Mouse (Mus musculus): ENCODE measurements around the gene Ndufs5. TPM values are rescaled to one million over a fixed set of nuclear protein-coding genes. Genes with fewer than 3 reads are reported as not detected.

Gene Ndufs5
- 257 and 261 TPM in 2 replicates for polyA plus RNA-seq (2015; fragmentation: Nextera tagmentation; extraction: Ambion mirVana)

- Histone ChIP-seq H3K4me2 (ENCODE audit: low read depth, low read length) (peak within 1 kb of the TSS; percentile 56), H3K9ac (replicated peaks) (peak within 1 kb of the TSS; percentile 91), H3K4me1 (ENCODE audit: insufficient read depth) (no peaks in the 10 kb centered on the region), H3K27ac (ENCODE audit: low read depth) (peak within 1 kb of the TSS; percentile 74), H3K27me3 (ENCODE audit: insufficient read depth, low read length) (no peaks in the 10 kb centered on the region), H3K36me3 (replicated peaks; ENCODE audit: insufficient read depth, low read length) (no peaks in the 10 kb centered on the region; the same call in 1 of the 2 replicates), H3K4me3 (ENCODE audit: low read depth, low read length) (peak within 1 kb of the TSS; percentile 83), H3K9me3 (ENCODE audit: low read length) (no peaks in the 10 kb centered on the region)
- peak; percentile 98 for DNase-seq
- WGBS (ENCODE audit: insufficient replicate concordance): under 1% methylated on average over 40 of the region's 40 CpGs
- ATAC-seq: peak; percentile 100
- TF ChIP-seq CTCF (IDR thresholded peaks at IDR 0.05; ENCODE audit: low read depth): no peak
- no peak for TF ChIP-seq EP300 (IDR thresholded peaks at IDR 0.05; ENCODE audit: low read depth)
Measured at GRCm38 (mm10) chr4:123717574-123718433, at the start of gene Ndufs5. Gene Ndufs5 (minus strand): TSS chr4:123718202.

GRCm38 (mm10) chr4:123765071-123765470 lies 47.1 kb upstream of the Ndufs5 start:
- no peak overlapping the region for H3K4me3 ChIP-seq (ENCODE audit: low read depth, low read length)
- no peaks in the 10 kb centered on the region for H3K36me3 ChIP-seq (replicated peaks; ENCODE audit: insufficient read depth, low read length)
- no peak overlapping the region for H3K27ac ChIP-seq (ENCODE audit: low read depth)
- no peak overlapping the region for H3K4me2 ChIP-seq (ENCODE audit: low read depth, low read length)
- WGBS (ENCODE audit: insufficient replicate concordance): 63% methylated on average over 6 of the region's 6 CpGs
- no peak overlapping the region for H3K9ac ChIP-seq (replicated peaks)
- no peaks in the 10 kb centered on the region for H3K9me3 ChIP-seq (ENCODE audit: low read length)
- ATAC-seq (peak; percentile 88), DNase-seq (peak; percentile 19)
- TF ChIP-seq CTCF (IDR thresholded peaks at IDR 0.05; ENCODE audit: low read depth) (no peak), EP300 (IDR thresholded peaks at IDR 0.05; ENCODE audit: low read depth) (no peak)
- H3K4me1 ChIP-seq (ENCODE audit: insufficient read depth): no peaks in the 10 kb centered on the region
- H3K27me3 ChIP-seq (ENCODE audit: insufficient read depth, low read length): no peaks in the 10 kb centered on the region

GRCm38 (mm10) chr4:123758306-123758705 lies 40.3 kb upstream of the Ndufs5 start:
- 49% methylated on average over 4 of the region's 4 CpGs for WGBS (ENCODE audit: insufficient replicate concordance)
- DNase-seq: no peak
- H3K9me3 ChIP-seq (ENCODE audit: low read length): no peaks in the 10 kb centered on the region
- no peak overlapping the region for H3K27ac ChIP-seq (ENCODE audit: low read depth)
- H3K4me1 ChIP-seq (ENCODE audit: insufficient read depth): no peaks in the 10 kb centered on the region
- no peak overlapping the region for H3K4me2 ChIP-seq (ENCODE audit: low read depth, low read length)
- no peaks in the 10 kb centered on the region for H3K36me3 ChIP-seq (replicated peaks; ENCODE audit: insufficient read depth, low read length)
- H3K9ac ChIP-seq (replicated peaks): no peak overlapping the region
- TF ChIP-seq EP300 (IDR thresholded peaks at IDR 0.05; ENCODE audit: low read depth) (no peak), CTCF (IDR thresholded peaks at IDR 0.05; ENCODE audit: low read depth) (peak; percentile 55)
- peak; percentile 29; the same call in 1 of the 2 replicates for ATAC-seq
- no peak overlapping the region for H3K4me3 ChIP-seq (ENCODE audit: low read depth, low read length)
- no peaks in the 10 kb centered on the region for H3K27me3 ChIP-seq (ENCODE audit: insufficient read depth, low read length)

- Histone ChIP-seq H3K27me3 (ENCODE audit: insufficient read depth, low read length) (no peaks in the 10 kb centered on the region), H3K4me3 (ENCODE audit: low read depth, low read length) (peak overlapping the region; percentile 86), H3K9ac (replicated peaks) (peak overlapping the region; percentile 91; the same call in 1 of the 2 replicates), H3K4me2 (ENCODE audit: low read depth, low read length) (peak overlapping the region; percentile 87), H3K36me3 (replicated peaks; ENCODE audit: insufficient read depth, low read length) (0 out of 2 replicates have a peak, but pooled peaks cover 4% of the 10 kb centered on the region), H3K4me1 (ENCODE audit: insufficient read depth) (peaks cover 8% of the 10 kb centered on the region), H3K9me3 (ENCODE audit: low read length) (no peaks in the 10 kb centered on the region), H3K27ac (ENCODE audit: low read depth) (no peak overlapping the region)
- TF ChIP-seq CTCF (IDR thresholded peaks at IDR 0.05; ENCODE audit: low read depth) (no peak), EP300 (IDR thresholded peaks at IDR 0.05; ENCODE audit: low read depth) (no peak)
- ATAC-seq (no peak), DNase-seq (no peak)
- WGBS (ENCODE audit: insufficient replicate concordance): 1% methylated on average over 8 of the region's 8 CpGs
Measured at GRCm38 (mm10) chr4:123750707-123751312, 32.8 kb upstream of the Ndufs5 start.

- Histone ChIP-seq H3K36me3 (replicated peaks; ENCODE audit: insufficient read depth, low read length) (0 out of 2 replicates have a peak, but pooled peaks cover 4% of the 10 kb centered on the region), H3K9ac (replicated peaks) (peak within 1 kb of the TSS; percentile 91), H3K27me3 (ENCODE audit: insufficient read depth, low read length) (no peaks in the 10 kb centered on the region), H3K4me3 (ENCODE audit: low read depth, low read length) (peak within 1 kb of the TSS; percentile 86), H3K4me1 (ENCODE audit: insufficient read depth) (peaks cover 8% of the 10 kb centered on the region), H3K27ac (ENCODE audit: low read depth) (peak within 1 kb of the TSS; percentile 88), H3K4me2 (ENCODE audit: low read depth, low read length) (peak within 1 kb of the TSS; percentile 87), H3K9me3 (ENCODE audit: low read length) (no peaks in the 10 kb centered on the region)
- TF ChIP-seq EP300 (IDR thresholded peaks at IDR 0.05; ENCODE audit: low read depth) (no peak), CTCF (IDR thresholded peaks at IDR 0.05; ENCODE audit: low read depth) (peak; percentile 67)
- under 1% methylated on average over 36 of the region's 46 CpGs for WGBS (ENCODE audit: insufficient replicate concordance)
- peak; percentile 98 for ATAC-seq
- peak; percentile 98 for DNase-seq
Measured at GRCm38 (mm10) chr4:123750152-123750651, 32.2 kb upstream of the Ndufs5 start, which contains the start of gene Akirin1. Gene Akirin1 (minus strand): TSS chr4:123750345.

All from liver, postnatal 0 days (tissue).